Mouse (Mus musculus): ENCODE results near the gene Ube3c.

GRCm38 (mm10) chr5:29676445-29676844 is 107.4 kb downstream of the Ube3c start:
- TF ChIP-seq CTCF (IDR thresholded peaks at IDR 0.05; ENCODE audit: borderline replicate concordance, extremely low read depth, insufficient read depth, insufficient read length) (no peak), POLR2A (IDR thresholded peaks at IDR 0.05; ENCODE audit: borderline replicate concordance, extremely low read depth, insufficient read depth, insufficient read length, poor library complexity, severe bottlenecking) (no peak)
